Mouse (Mus musculus) MEL (cell line): Measurements from ENCODE around the gene Rsrp1. TPM values are rescaled to one million over a fixed set of nuclear protein-coding genes. Genes with fewer than 3 reads are reported as not detected.

ENCODE experiments used
- DNase-seq: peaks from one replicate; pipeline ENCODE4 v3.0.0; 2011; ENCODE audit warnings: low read depth, low spot score
- H3K27ac ChIP-seq: 2 replicates; pipeline ENCODE4 v1.5.1; 2012; ENCODE audit warnings: low read depth, mild to moderate bottlenecking, control low read depth, low read length, moderate library complexity; ENCODE audit not compliant: control insufficient read depth
- H3K27me3 ChIP-seq, 2 experiments: fragments of 150-350 bp in 1 of 2; sonication (generic) in 1 of 2; 2 replicates each; pipeline ENCODE4 v1.6.1; 2012; ENCODE audit warnings: low read length in 2 of 2, mild to moderate bottlenecking in 2 of 2, improper control_type of control experiment in 1 of 2, moderate library complexity in 1 of 2; ENCODE audit not compliant: insufficient read depth in 2 of 2, control insufficient read depth in 1 of 2
- H3K36me3 ChIP-seq, 2 experiments: 2 replicates each; pipeline ENCODE4 v1.6.1; 2012 to 2014; ENCODE audit warnings: low read length in 2 of 2, improper control_type of control experiment in 1 of 2, inconsistent platforms in 1 of 2, mild to moderate bottlenecking in 1 of 2; ENCODE audit not compliant: insufficient read depth in 2 of 2, control insufficient read depth in 1 of 2
- H3K4me1 ChIP-seq, 2 experiments: fragments of 150-350 bp in 1 of 2; sonication (generic) in 1 of 2; 2 replicates each; pipeline ENCODE4 v1.6.1; 2012; ENCODE audit warnings: low read length in 2 of 2, improper control_type of control experiment in 1 of 2, mild to moderate bottlenecking in 1 of 2; ENCODE audit not compliant: insufficient read depth in 2 of 2, control insufficient read depth in 1 of 2
- H3K4me3 ChIP-seq, 2 experiments: fragments of 150-350 bp in 1 of 2; sonication (generic) in 1 of 2; 2 replicates each; pipeline ENCODE4 v1.5.1; 2012; ENCODE audit warnings: low read depth in 2 of 2, low read length in 2 of 2, mild to moderate bottlenecking in 2 of 2, moderate library complexity in 2 of 2, control low read depth in 1 of 2, improper control_type of control experiment in 1 of 2; ENCODE audit not compliant: control insufficient read depth in 1 of 2, insufficient read depth in 1 of 2
- H3K79me2 ChIP-seq: 2 replicates; pipeline ENCODE4 v1.6.1; 2012; ENCODE audit warnings: mild to moderate bottlenecking, low read length, moderate library complexity; ENCODE audit not compliant: control insufficient read depth, poor library complexity, insufficient read depth
- H3K9ac ChIP-seq: 2 replicates; pipeline ENCODE4 v1.6.1; 2012; ENCODE audit warnings: low read depth, mild to moderate bottlenecking, control low read depth, low read length, moderate library complexity; ENCODE audit not compliant: control insufficient read depth, poor library complexity, severe bottlenecking
- H3K9me3 ChIP-seq: fragments of 150-350 bp; sonication (generic); replicated peaks from 2 replicates; pipeline ENCODE4 v1.6.1; 2012; ENCODE audit warnings: mild to moderate bottlenecking, low read length, improper control_type of control experiment, moderate library complexity; ENCODE audit not compliant: insufficient read depth
- BHLHE40 ChIP-seq: IDR thresholded peaks from 2 replicates; pipeline ENCODE4 v1.6.1; 2012; ENCODE audit warnings: low read depth, mild to moderate bottlenecking, inconsistent platforms, low read length, improper control_type of control experiment, borderline replicate concordance
- CHD2 ChIP-seq: IDR thresholded peaks from 2 replicates; pipeline ENCODE4 v1.6.1; 2011; ENCODE audit warnings: low read length, improper control_type of control experiment
- ELF1 ChIP-seq: IDR thresholded peaks from 2 replicates; pipeline ENCODE4 v1.6.1; 2014; ENCODE audit warnings: low read depth, mild to moderate bottlenecking, inconsistent platforms, low read length, improper control_type of control experiment, moderate library complexity
- GATA1 ChIP-seq: IDR thresholded peaks from 2 replicates; pipeline ENCODE4 v1.6.1; 2011; ENCODE audit warnings: low read depth, low read length, improper control_type of control experiment
- HCFC1 ChIP-seq: IDR thresholded peaks from 2 replicates; pipeline ENCODE4 v1.6.1; 2012; ENCODE audit warnings: low read depth, mild to moderate bottlenecking, inconsistent platforms, low read length, improper control_type of control experiment, moderate library complexity
- JUND ChIP-seq: IDR thresholded peaks from 2 replicates; pipeline ENCODE4 v1.6.1; 2011; ENCODE audit warnings: low read depth, mild to moderate bottlenecking, improper control_type of control experiment, low read length
- MAX ChIP-seq: IDR thresholded peaks from 2 replicates; pipeline ENCODE4 v1.6.1; 2011; ENCODE audit warnings: low read length, improper control_type of control experiment
- MEF2A ChIP-seq: IDR thresholded peaks from 2 replicates; pipeline ENCODE4 v1.6.1; 2014; ENCODE audit warnings: low read depth, mild to moderate bottlenecking, inconsistent platforms, low read length, improper control_type of control experiment; ENCODE audit not compliant: poor library complexity, insufficient replicate concordance, severe bottlenecking; ENCODE audit errors: extremely low read depth
- MYC ChIP-seq: IDR thresholded peaks from 2 replicates; pipeline ENCODE4 v1.6.1; 2011; ENCODE audit warnings: low read depth, mild to moderate bottlenecking, low read length, improper control_type of control experiment, moderate library complexity
- NRF1 ChIP-seq: IDR thresholded peaks from 2 replicates; pipeline ENCODE4 v1.6.1; 2014; ENCODE audit warnings: low read depth, mild to moderate bottlenecking, inconsistent platforms, low read length, improper control_type of control experiment, moderate library complexity; ENCODE audit not compliant: poor library complexity, insufficient read depth, severe bottlenecking
- POLR2A ChIP-seq, 2 experiments: IDR thresholded peaks; 2 replicates each; pipeline ENCODE4 v1.6.1; 2011 to 2012; ENCODE audit warnings: low read length in 2 of 2, mild to moderate bottlenecking in 2 of 2, control low read depth in 1 of 2, improper control_type of control experiment in 1 of 2, low read depth in 1 of 2, moderate library complexity in 1 of 2; ENCODE audit not compliant: control insufficient read depth in 1 of 2, insufficient read depth in 1 of 2, poor library complexity in 1 of 2
- POLR2AphosphoS2 ChIP-seq: IDR thresholded peaks from 2 replicates; pipeline ENCODE4 v1.6.1; 2011; ENCODE audit warnings: low read length, improper control_type of control experiment
- RAD21 ChIP-seq: IDR thresholded peaks from 2 replicates; pipeline ENCODE4 v1.6.1; 2011; ENCODE audit warnings: mild to moderate bottlenecking, low read depth, low read length, improper control_type of control experiment
- SIN3A ChIP-seq: IDR thresholded peaks from 2 replicates; pipeline ENCODE4 v1.6.1; 2012; ENCODE audit warnings: low read length, improper control_type of control experiment, inconsistent platforms
- TAL1 ChIP-seq: IDR thresholded peaks from 2 replicates; pipeline ENCODE4 v1.6.1; 2012; ENCODE audit warnings: mild to moderate bottlenecking, inconsistent platforms, low read length, moderate library complexity, mixed read lengths
- TCF12 ChIP-seq: IDR thresholded peaks from 2 replicates; pipeline ENCODE4 v1.6.1; 2014; ENCODE audit warnings: low read depth, mild to moderate bottlenecking, inconsistent platforms, low read length, improper control_type of control experiment, moderate library complexity
- UBTF ChIP-seq: IDR thresholded peaks from 2 replicates; pipeline ENCODE4 v1.6.1; 2012; ENCODE audit warnings: low read depth, mild to moderate bottlenecking, inconsistent platforms, low read length, improper control_type of control experiment, moderate library complexity, borderline replicate concordance; ENCODE audit not compliant: insufficient read depth
- USF1 ChIP-seq: IDR thresholded peaks from 2 replicates; pipeline ENCODE4 v1.6.1; 2014; ENCODE audit warnings: low read depth, mild to moderate bottlenecking, inconsistent platforms, low read length, improper control_type of control experiment, moderate library complexity
- polyA plus RNA-seq, 2 experiments: library from polyadenylated mRNA; stranded (reverse) in 1 of 2; unstranded in 1 of 2; fragments of >175 nt in 1 of 2; fragments of >200 nt in 1 of 2; gene quantifications; 2 replicates each; pipeline versions ENCODE4 v1.2.1 to v1.2.4; 2012; ENCODE audit warnings: low replicate concordance in 2 of 2, low read depth in 1 of 2; ENCODE audit not compliant: insufficient read length in 2 of 2, insufficient read depth in 1 of 2, missing spikeins in 1 of 2
- total RNA-seq: library from RNA; depleted of rRNA; stranded (reverse); fragments of 300-350 nt; gene quantifications from 2 replicates; pipeline ENCODE4 v1.2.3, GENCODE M21; 2012

Rsrp1 gene
- total and polyA plus RNA-seq, 3 experiments: 59.5 to 110 TPM; not detected in 1

DNA sequence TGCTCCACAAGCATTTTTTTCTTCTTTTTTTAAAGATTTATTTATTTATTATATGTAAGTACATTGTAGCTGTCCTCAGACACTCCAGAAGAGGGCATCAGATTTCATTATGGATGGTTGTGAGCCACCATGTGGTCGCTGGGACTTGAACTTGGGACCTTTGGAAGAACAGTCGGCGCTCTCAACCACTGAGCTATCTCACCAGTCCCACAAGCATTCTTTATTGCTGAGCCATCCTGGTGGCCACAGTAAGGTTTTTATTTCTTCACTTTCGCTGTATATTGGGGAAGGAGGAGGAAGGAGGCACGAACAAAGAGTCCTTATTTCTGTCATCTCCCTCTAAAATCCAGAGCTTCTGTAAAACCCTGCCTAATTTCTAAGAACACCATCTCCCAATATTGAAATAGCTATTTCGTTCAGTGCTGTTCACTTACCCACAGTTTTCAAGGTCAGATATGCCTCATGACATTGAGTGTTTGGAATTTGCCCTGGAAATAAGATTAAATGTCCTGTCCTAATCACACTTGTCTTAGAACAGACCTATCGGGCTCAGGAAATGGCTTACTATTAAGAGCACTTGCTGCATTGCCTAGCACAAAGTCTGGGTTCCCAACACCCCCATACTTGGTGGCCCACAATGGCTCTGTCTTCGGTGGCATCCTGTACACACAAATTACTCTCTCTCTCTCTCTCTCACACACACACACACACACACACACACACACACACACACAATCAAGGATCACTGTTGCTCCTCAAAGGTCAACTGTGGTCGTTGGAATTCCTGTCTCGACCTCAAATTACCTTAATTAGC, 1.1 kb upstream of the Rsrp1 start:
- peak overlapping the region; percentile 70 to 75 for H3K4me3 ChIP-seq
- peak overlapping the region; percentile 85 for H3K9ac ChIP-seq
- no peaks in the 10 kb centered on the region for H3K27me3 ChIP-seq
- peak; percentile 65 for DNase-seq
- no peaks in the 10 kb centered on the region for H3K9me3 ChIP-seq
- H3K36me3 ChIP-seq: peaks cover 28 to 45% of the 10 kb centered on the region in 2 experiments
- TF ChIP-seq RAD21 (no peak), TAL1 (no peak), MEF2A (no peak), SIN3A (no peak), TCF12 (0 out of 2 replicates have a peak, but pooled peaks have one; percentile 1), HCFC1 (no peak), NRF1 (no peak), GATA1 (no peak), POLR2AphosphoS2 (no peak), CHD2 (no peak), POLR2A (IDR thresholded peaks at IDR 0.05; ENCODE audit: control insufficient read depth in 1 of 2, insufficient read depth in 1 of 2, low read depth in 1 of 2, low read length in 2 of 2, poor library complexity in 1 of 2) (no peak), JUND (no peak), ELF1 (no peak), MYC (0 out of 2 replicates have a peak, but pooled peaks have one; percentile 49)
- peak overlapping the region; percentile 90 for H3K27ac ChIP-seq
- peaks cover 30% of the 10 kb centered on the region for H3K79me2 ChIP-seq
- peaks cover 24 to 46% of the 10 kb centered on the region in 2 experiments for H3K4me1 ChIP-seq

DNA sequence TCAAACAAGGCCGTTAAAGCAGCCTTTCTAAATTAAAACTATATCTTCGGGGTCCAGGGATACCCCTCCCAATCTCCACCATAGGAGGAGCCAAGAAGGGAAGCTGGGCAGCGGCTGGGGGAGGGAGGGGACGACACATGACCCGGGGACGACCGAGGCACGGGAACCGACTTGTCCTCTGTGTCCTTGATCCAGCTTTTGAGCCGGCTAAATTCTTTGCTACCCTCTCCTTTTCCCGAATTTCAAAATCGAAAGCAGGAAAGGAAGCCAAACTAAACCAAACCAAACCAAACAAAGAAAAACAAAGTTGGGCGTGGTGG, 507 bp upstream of the Rsrp1 start:
- H3K4me3 ChIP-seq: peak overlapping the region; percentile 70 to 75
- H3K9ac ChIP-seq: peak overlapping the region; percentile 85
- no peaks in the 10 kb centered on the region for H3K9me3 ChIP-seq
- H3K27me3 ChIP-seq: no peaks in the 10 kb centered on the region
- H3K36me3 ChIP-seq: peaks cover 32 to 46% of the 10 kb centered on the region in 2 experiments
- peaks cover 30% of the 10 kb centered on the region for H3K79me2 ChIP-seq
- peak; percentile 82 for DNase-seq
- H3K27ac ChIP-seq: peak overlapping the region; percentile 90
- peaks cover 23 to 41% of the 10 kb centered on the region in 2 experiments for H3K4me1 ChIP-seq
- no peak for TF ChIP-seq MYC
- 0 out of 2 replicates have a peak, but pooled peaks have one; percentile 48 for TF ChIP-seq UBTF
- TF ChIP-seq SIN3A: no peak
- TF ChIP-seq MAX: peak; percentile 15; the same call in 1 of the 2 replicates
- TF ChIP-seq BHLHE40: no peak
- TF ChIP-seq USF1: peak; percentile 77
